In the genomic region with DNA sequence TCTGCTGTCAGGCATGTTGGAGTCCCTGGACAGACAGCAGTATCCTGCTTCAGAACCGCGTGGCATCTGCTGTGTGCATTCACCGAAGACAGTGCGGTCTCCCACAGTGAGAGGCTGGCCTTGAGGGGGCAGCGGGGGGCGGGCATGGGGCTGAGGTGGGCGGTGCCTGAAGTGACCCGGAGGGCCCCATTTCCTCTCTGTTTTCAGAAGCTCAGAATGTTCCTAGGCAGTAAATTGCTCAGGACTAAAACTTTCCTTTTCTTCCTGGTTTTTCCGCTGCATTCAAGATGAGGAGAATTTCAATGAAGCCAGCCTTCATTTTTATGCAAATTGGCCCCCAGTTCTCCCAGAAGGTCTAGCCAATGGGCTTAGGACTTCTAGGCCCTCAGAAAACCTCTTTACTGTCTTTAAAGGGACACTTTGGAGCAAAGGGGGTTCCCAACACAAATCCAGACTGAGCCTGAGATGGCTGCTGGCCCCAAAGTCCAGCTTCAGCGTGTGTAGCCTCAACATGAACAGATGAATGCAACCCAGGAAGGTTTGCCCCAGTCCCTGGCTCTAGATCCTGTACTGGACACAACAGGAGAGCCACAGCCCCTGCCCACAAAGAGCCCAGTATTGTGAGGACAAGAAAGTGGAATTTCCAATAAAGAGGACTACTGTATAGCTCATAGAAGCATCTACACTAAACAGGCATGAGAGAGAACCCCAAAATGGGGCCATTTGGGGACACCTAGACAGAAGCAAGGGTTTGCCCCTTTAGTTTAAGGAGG, we compare ENCODE assay signal across 8 mouse cellular contexts. TPM values are rescaled to one million over a fixed set of nuclear protein-coding genes. Genes with fewer than 3 reads are reported as not detected.
A peak's percentile ranks its signal among the peaks of the same experiment; 100 is the strongest.
DNase-seq lines count a peak whose midpoint lies in the region; ATAC-seq and TF ChIP-seq lines count a peak whose summit lies in the region.

TSS of gene Acsbg1 (minus strand) at position 266 of the 773 bp plus-strand sequence.

- H3K9ac ChIP-seq in hindbrain, embryonic 13.5 days = peak within 1 kb of the TSS; percentile 35; the same call in 1 of the 2 replicates
- no peak within 1 kb of the TSS for H3K9ac ChIP-seq in stomach, embryonic 16.5 days (ENCODE audit: low read length)

- intact Hi-C loops in left cerebral cortex, postnatal 4 days (cut with DNase I) = no loop called here

- H3K9me3 ChIP-seq in hindbrain, embryonic 13.5 days = no peaks in the 10 kb centered on the region
- H3K9me3 ChIP-seq in stomach, embryonic 16.5 days (replicated peaks; ENCODE audit: control insufficient read depth, low read length) = no peaks in the 10 kb centered on the region

- H3K27ac ChIP-seq in kidney, adult 2 months (ENCODE audit: insufficient read depth, low read depth, low read length) = no peak within 1 kb of the TSS
- peak within 1 kb of the TSS; percentile 88; the same call in 1 of the 2 replicates for H3K27ac ChIP-seq in cortical plate, adult 2 months (ENCODE audit: insufficient read depth, low read length)
- peak within 1 kb of the TSS; percentile 55 for H3K27ac ChIP-seq in hindbrain, embryonic 13.5 days
- H3K27ac ChIP-seq in stomach, embryonic 16.5 days (ENCODE audit: low read length) = no peak within 1 kb of the TSS

- no peaks in the 10 kb centered on the region for H3K27me3 ChIP-seq in kidney, adult 2 months (replicated peaks; ENCODE audit: control insufficient read depth, insufficient read depth, low read length)
- no peaks in the 10 kb centered on the region for H3K27me3 ChIP-seq in hindbrain, embryonic 13.5 days
- H3K27me3 ChIP-seq in stomach, embryonic 16.5 days (ENCODE audit: control insufficient read depth, insufficient read depth, low read length) = no peaks in the 10 kb centered on the region

- 0 out of 2 replicates have a peak, but pooled peaks have one; percentile 49 for ATAC-seq in hindbrain, embryonic 13.5 days (ENCODE audit: low FRiP score)
- ATAC-seq in stomach, embryonic 16.5 days (ENCODE audit: insufficient read depth, low FRiP score) = 0 out of 2 replicates have a peak, but pooled peaks have one; percentile 40

- no peak for TF ChIP-seq POLR2A in kidney, adult 2 months (IDR thresholded peaks at IDR 0.05; ENCODE audit: low read depth, low read length)
- TF ChIP-seq POLR2A in cortical plate, adult 2 months (IDR thresholded peaks at IDR 0.05; ENCODE audit: extremely low read depth, insufficient read depth, low read length) = 0 out of 2 replicates have a peak, but pooled peaks have one; percentile 19

- peak within 1 kb of the TSS; percentile 31 for H3K4me2 ChIP-seq in hindbrain, embryonic 13.5 days
- H3K4me2 ChIP-seq in stomach, embryonic 16.5 days (ENCODE audit: low read depth, low read length) = no peak within 1 kb of the TSS

- no peaks in the 10 kb centered on the region for H3K4me1 ChIP-seq in kidney, adult 2 months (ENCODE audit: control insufficient read depth, insufficient read depth, low read length)
- no peaks in the 10 kb centered on the region for H3K4me1 ChIP-seq in cortical plate, adult 2 months (ENCODE audit: control insufficient read depth, insufficient read depth, low read length)
- peaks cover 16% of the 10 kb centered on the region for H3K4me1 ChIP-seq in hindbrain, embryonic 13.5 days (replicated peaks)
- H3K4me1 ChIP-seq in stomach, embryonic 16.5 days (ENCODE audit: control insufficient read depth, insufficient read depth, low read length) = no peaks in the 10 kb centered on the region

- TF ChIP-seq CTCF in kidney, adult 2 months (conservative IDR thresholded peaks at IDR 0.05; ENCODE audit: insufficient read depth, insufficient read length, low read depth, low read length) = no peak
- TF ChIP-seq CTCF in cortical plate, adult 2 months (IDR thresholded peaks at IDR 0.05; ENCODE audit: extremely low read depth, insufficient read depth, low read length) = no peak

- H3K4me3 ChIP-seq in kidney, adult 2 months (ENCODE audit: insufficient read depth, low read depth, low read length) = no peak within 1 kb of the TSS
- H3K4me3 ChIP-seq in cortical plate, adult 2 months (ENCODE audit: insufficient read depth, low read length) = peak within 1 kb of the TSS; percentile 24
- H3K4me3 ChIP-seq in hindbrain, embryonic 13.5 days = no peak within 1 kb of the TSS
- no peak within 1 kb of the TSS for H3K4me3 ChIP-seq in stomach, embryonic 16.5 days (replicated peaks; ENCODE audit: low read length)

- WGBS in kidney, adult 2 months = 15% methylated on average over 10 of the region's 10 CpGs
- WGBS in hindbrain, embryonic 13.5 days = 5% methylated on average over 10 of the region's 10 CpGs
- WGBS in stomach, embryonic 16.5 days = 31% methylated on average over 10 of the region's 10 CpGs

- peak; percentile 3 for DNase-seq in kidney, adult 2 months
- DNase-seq in kidney, adult 11 months = no peak
- DNase-seq in left cerebral cortex, postnatal 4 days = peak; percentile 48
- DNase-seq in gastrocnemius, adult 8-10 months (ENCODE audit: low spot score in 2 of 2) = no peak
- no peak for DNase-seq in spleen, adult 12 weeks (ENCODE audit: low spot score)

- H3K36me3 ChIP-seq in kidney, adult 2 months (ENCODE audit: control insufficient read depth, insufficient read depth, low read length) = no peaks in the 10 kb centered on the region
- no peaks in the 10 kb centered on the region for H3K36me3 ChIP-seq in hindbrain, embryonic 13.5 days
- no peaks in the 10 kb centered on the region for H3K36me3 ChIP-seq in stomach, embryonic 16.5 days (ENCODE audit: control insufficient read depth, insufficient read depth, low read length)

RNA-seq across cellular contexts. Expression of gene Acsbg1, which starts in this region (rescaled TPM):
- polyA plus RNA-seq in kidney, adult 2 months (2012; rRNA removed) = 1.1 and 1.6 TPM in 2 replicates
- 188 and 193 TPM in 2 replicates for polyA plus RNA-seq in cortical plate, adult 2 months (2012; rRNA removed)
- 14.2 and 15.6 TPM in 2 replicates for polyA plus RNA-seq in hindbrain, embryonic 13.5 days (2015; fragmentation: Nextera tagmentation; extraction: Ambion mirVana)
- 10 to 100 TPM; 37.5 to 43.1 TPM for total RNA-seq in left cerebral cortex, postnatal 4 days (2021)
- polyA plus RNA-seq in stomach, embryonic 16.5 days (2015; fragmentation: Nextera tagmentation; extraction: Ambion mirVana) = 11.4 and 20.9 TPM in 2 replicates
- total RNA-seq in gastrocnemius, adult 8-10 months (2022) = under 1 TPM; 0.10 to 0.32 (median 0.24) TPM

Comparison
In these comparisons a context has a peak if more than half of its experiments do, and no peak if none do; other contexts are left out.
1. RNA of gene Acsbg1 (total RNA-seq): 37.5 to 43.1 TPM in left cerebral cortex, postnatal 4 days; 0.10 to 0.32 TPM in gastrocnemius, adult 8-10 months; every median in the first group is over 10 times any median in the second.
2. DNase-seq: peak in kidney, adult 2 months (single experiment) and left cerebral cortex, postnatal 4 days (single experiment); none in kidney, adult 11 months (single experiment), gastrocnemius, adult 8-10 months (0 of 2) and spleen, adult 12 weeks (single experiment).
3. H3K27ac ChIP-seq: peak in cortical plate, adult 2 months (single experiment) and hindbrain, embryonic 13.5 days (single experiment); none in kidney, adult 2 months (single experiment) and stomach, embryonic 16.5 days (single experiment).